Mouse (Mus musculus) skeletal muscle tissue, adult 2 months (tissue): ENCODE measurements around the gene Slc24a2.

Source experiments
- DNase-seq: peaks from one replicate; pipeline ENCODE4 v3.0.0-alpha.2; 2012; ENCODE audit warnings: low read depth, low spot score

Gene Slc24a2

DNA sequence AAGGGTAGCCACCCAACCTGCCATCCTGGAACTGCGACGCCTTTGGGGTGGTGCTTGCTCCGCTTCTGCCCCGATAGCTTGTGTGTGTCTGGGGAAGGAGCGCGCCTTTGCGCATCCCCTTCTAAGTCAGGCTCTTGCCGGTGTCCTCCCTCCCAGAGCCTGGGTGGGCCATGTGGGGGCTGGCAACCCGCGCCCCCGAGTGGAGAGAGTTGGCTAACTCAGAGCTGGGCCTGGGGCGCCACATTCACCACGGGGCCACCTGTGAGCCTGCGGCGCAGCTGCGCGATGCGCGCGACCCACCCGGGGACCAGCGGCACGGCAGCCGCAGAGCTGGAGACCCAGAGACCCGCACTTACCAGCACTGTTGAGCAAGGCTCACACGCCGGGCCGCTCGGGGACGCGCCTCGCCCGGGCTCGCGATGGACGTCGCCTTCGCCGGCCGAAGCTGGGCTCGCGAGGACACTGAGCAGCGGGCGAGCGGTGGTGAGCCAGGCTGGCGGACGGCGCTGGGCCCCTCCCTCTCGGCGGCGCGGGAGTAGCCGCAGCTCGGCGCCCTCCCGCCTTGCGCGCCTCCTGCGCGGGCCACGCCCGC, at the start of gene Slc24a2:
Slc24a2 (minus strand) TSS at position 518 of the 592 bp plus-strand sequence.
- DNase-seq: no peak

DNA sequence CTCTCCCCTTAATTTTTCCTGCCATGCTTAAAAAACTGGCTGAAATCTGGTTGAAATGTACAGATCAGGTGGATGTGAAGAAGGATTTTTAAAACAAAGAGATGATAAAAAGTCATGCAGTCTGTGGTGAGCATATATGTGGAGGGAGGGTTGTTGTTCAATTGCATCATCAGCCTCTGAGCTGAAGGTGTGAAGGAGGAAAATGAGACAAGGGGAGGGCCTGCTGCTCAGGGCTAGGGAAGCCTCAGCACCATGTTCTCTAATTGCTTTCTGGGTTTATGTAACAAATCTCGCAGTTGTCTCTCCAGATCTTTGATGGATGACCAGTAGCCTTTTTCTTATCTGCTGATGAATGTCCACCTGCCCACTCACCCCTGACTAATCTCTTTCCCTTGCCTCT, 44.5 kb upstream of the Slc24a2 start:
- DNase-seq: no peak

GRCm38 (mm10) chr4:87274276-87274675, 44.0 kb upstream of the Slc24a2 start:
- no peak for DNase-seq

GRCm38 (mm10) chr4:87273476-87273875, 43.2 kb upstream of the Slc24a2 start:
- no peak for DNase-seq

DNA sequence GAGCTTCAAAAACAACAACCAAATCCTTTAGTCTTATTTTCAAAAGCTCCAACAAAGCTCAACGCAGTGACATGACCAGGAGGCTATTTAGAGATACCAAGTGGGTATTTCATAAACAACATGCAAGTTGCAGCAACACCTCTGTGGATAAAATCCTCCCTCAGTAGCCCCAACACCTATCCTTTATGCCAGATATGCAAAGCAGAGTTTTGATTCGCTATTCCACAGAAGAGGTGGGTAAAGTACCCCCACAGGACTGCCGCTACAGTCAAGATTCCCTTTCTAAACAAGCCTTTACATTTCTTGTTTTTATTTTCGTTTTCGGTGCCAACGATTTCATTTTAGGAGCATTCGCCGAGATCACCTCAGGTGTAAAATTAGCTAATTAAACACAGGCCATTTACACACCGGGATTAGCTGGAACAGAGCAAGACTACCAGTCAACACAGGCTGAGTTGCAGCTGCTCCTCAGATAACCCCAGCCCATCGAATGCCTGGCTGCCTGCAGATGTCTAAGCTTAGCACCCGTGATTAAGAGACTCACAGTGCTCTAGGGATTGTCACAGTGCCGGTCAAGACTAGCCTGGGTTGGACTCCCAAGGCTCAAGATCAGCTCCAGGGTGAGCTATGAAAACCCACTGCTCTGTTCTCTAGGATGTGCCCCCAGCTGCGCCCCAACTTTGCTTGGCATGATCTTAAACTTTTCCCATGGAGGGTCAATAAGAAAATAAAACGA, 885 bp downstream of the Slc24a2 start:
- no peak for DNase-seq

DNA sequence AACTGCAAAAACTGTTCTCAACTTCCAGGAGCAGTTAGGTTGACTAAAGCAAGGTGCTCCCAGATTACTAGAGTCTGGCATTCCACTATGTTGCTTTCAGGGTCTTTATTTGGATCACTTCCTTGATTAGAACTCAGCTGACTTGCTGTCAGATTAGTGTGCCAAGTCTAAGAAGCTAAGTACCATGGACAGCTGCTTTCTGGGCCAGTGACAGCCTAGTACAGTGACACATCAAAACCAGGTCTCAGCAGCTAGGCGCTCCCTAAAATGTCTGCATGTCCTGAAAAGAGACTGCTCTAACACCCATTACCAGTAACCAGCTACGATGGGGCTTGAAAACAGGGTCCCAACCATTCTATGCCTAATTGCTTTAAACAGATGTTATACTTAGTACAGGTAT, 8.7 kb downstream of the Slc24a2 start:
- DNase-seq: no peak

- no peak for DNase-seq
Observed at GRCm38 (mm10) chr4:87218196-87218595, 12.1 kb downstream of the Slc24a2 start.

- DNase-seq: no peak
Observed at GRCm38 (mm10) chr4:87211344-87211978, 18.8 kb downstream of the Slc24a2 start.

DNA sequence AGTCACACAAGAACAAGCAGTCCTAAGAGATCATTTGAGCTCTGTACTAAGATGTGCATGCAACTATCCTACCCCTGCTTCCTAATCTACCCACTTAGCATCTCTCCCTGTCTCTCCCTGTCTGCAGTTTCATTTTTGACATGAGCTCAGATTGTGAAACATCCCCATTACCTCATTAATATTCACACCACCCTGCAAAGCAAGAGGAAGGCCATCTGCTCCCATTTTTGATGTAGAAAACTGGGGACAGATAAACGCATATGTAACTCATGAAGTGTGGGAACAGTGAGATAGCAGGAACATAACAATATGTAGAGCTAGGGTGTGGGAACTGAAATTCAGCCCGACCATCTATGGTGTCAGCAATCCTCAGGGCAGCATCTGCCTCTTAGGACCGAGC, 19.7 kb downstream of the Slc24a2 start:
- no peak for DNase-seq

GRCm38 (mm10) chr4:87202081-87202480, 28.2 kb downstream of the Slc24a2 start:
- no peak for DNase-seq

GRCm38 (mm10) chr4:87201229-87201628, 29.0 kb downstream of the Slc24a2 start:
- no peak for DNase-seq

DNA sequence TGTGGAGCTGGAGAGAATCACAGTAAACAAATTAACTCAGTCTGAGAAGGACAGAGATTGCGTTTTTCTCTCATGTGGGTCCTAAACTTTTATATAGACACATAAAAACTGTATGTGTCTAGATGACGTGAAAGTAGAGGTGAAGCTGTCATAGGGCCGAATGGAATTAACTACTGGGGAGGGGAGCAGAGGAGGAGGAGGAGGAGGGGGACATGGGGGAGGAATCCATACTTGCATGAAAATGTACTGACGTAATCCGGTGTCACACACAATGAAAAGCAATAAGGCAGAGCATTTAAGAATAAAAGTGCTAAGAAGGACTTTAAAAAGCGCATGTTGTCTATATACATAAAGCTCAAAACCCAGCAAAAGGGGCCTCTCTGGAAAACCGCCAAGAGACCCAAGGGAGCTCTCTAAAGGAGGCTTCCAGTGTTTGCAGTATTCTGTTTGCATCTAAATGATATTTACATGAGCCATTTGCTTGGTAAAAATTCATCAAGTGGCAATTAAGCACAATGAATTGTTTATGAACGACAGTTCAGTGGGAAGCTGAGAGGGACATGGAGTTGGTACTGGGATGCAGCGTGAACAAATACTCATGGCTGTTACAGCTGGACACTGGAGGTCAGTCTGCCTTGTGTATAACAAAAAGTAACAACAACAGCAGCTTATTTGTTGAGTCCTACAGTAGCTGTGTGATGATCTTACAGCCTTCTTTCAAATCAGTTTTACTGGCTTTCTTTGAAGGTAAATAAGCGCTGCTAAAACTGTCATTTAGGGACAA, 45.9 kb downstream of the Slc24a2 start:
- DNase-seq: no peak

- no peak for DNase-seq
Observed at GRCm38 (mm10) chr4:87177116-87177515, 53.2 kb downstream of the Slc24a2 start.

- no peak for DNase-seq
Observed at GRCm38 (mm10) chr4:87163945-87164344, 66.3 kb downstream of the Slc24a2 start.

DNA sequence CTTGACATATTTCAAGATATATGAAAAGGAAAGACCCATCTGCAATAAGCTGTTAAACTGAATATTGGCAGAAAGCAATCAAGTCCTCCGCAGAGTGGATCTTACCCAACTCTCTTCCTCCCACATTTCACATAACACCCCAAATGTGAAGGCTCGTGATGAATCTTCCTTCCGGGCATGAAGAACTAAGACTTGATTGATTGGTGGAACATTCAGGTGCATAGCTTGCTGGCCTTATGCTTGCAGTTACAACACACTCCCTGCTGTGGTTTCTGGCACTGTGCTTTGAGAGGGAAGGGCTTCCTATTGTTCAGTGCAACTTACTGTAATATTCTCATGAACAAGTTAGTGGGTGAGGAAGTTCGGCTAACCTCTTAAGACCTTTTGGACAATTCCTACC, 72.2 kb downstream of the Slc24a2 start:
- DNase-seq: no peak

DNA sequence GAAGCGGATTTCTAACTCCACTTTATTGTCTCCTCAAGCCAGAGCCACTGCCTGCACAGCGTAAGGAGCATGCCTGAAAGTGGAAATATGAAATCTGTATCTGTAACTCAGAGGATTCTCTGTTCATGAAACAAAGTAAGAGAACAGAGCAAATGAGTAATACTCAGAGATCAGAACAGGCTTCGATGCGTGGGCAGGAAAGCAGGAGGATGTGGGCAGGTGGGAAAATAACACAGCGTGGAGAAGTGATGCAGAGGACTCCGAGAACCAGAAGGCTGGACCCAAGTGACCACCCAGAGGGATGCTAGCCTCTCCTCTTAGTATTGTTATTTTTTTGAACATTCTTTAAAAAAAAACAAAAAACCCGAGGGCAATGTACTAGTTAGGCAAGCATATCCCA, 78.3 kb downstream of the Slc24a2 start:
- DNase-seq: no peak

GRCm38 (mm10) chr4:87149584-87149983, 80.7 kb downstream of the Slc24a2 start:
- DNase-seq: no peak

- DNase-seq: no peak
Observed at GRCm38 (mm10) chr4:87141590-87142365, 88.5 kb downstream of the Slc24a2 start.

GRCm38 (mm10) chr4:87140901-87141300, 89.4 kb downstream of the Slc24a2 start:
- DNase-seq: no peak

GRCm38 (mm10) chr4:87132525-87132924, 97.8 kb downstream of the Slc24a2 start:
- DNase-seq: no peak

DNA sequence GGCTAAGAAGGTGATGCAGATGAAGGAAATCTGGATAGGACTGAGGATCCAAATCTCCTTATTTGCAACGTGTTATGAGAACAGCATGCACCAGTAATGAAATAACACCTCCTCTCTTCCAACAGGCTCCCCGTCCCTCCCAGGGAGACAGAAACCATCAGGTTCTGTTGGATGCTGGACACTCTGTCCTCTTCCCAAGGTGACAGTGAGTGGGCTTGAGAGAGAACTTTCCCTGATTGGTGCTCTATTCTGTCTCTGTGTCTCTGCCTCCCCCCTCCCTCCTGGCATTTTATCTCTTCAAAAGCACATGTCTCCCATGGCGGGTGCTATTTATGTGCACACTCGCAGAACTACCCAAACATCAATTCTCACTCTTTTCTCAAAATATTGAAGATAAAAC, 103.5 kb downstream of the Slc24a2 start:
- no peak for DNase-seq
